Mouse (Mus musculus) heart, adult 2 months (tissue): ENCODE measurements at regions not wholly inside any gene's neighbourhood (a gene's known extent, or its start where the extent isn't known, plus 50 kb on each side); places are given as distances from the start of the nearest gene placed in this dataset.

Experiments
- CTCF ChIP-seq: fragments of 200-600 bp; IDR thresholded peaks from 2 replicates; pipeline ENCODE4 v1.8.1; 2022; ENCODE audit warnings: antibody characterized with exemption, mild to moderate bottlenecking, moderate library complexity
- POLR2A ChIP-seq: fragments of 200-500 bp; IDR thresholded peaks from 2 replicates; pipeline ENCODE4 v1.6.1; 2011; ENCODE audit warnings: mild to moderate bottlenecking, low read depth, low read length, control low read depth; ENCODE audit not compliant: insufficient read depth

DNA sequence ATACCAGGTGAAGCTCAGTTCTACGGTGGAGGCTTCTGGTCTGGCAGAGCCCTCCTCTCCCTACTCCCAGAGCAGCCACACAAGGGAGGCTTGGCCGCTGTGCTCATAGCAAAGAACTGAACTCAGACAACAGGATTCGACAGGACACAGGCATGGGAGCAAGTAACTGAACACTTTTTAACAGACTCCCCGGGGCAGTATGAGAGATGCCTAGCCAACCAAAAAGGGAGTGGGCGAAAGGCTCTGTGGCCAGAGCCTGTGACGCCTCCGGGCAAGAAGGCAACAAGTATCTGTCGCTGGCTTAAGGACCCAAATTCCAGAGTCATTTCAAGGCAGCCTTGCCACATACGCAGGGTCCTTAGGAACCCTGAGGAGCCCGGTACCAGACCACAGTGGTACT is 188.8 kb upstream of the Klf14 start:
- no peak for TF ChIP-seq POLR2A
- TF ChIP-seq CTCF, result no peak
